Mouse (Mus musculus) telencephalon, adult 2 months (tissue): ENCODE data around the gene Tm9sf1.

ENCODE experiments used
- DNase-seq: peaks from one replicate; pipeline ENCODE4 v3.0.0-alpha.2; 2011; ENCODE audit warnings: low read depth, low spot score

The Tm9sf1 gene

DNA sequence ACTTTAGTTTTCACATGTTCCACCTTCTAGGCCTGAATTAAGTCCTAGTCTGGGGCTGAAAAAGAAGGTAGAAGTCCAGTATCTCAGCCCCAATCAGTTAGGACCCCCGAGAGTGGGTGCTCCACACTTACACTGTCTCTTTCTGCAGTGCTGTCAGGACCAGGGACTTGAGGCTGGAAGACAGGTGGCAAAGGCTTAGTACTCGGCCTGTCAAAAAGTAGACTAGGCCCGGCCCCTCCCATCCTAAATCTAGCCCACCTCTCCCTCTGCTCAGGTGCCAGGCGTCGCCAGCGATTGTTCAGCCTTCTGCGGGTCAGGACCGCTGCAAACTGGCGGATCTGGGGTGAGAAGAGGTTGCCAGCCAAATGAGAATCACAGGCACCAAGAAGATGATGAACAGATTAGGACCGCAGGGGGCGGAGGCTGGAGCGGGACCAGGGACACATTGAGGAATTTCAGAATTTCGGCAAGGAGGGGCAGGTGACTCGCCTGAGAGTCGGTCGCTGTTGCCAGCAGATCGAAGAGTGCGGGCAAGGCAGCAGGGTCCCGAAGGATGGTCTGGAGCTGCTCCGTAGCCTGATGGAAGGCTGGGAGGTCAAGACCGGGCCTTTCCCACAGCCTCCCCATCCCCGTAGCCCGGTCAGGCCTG is 8.6 kb downstream of the Tm9sf1 start:
- DNase-seq: no peak

DNA sequence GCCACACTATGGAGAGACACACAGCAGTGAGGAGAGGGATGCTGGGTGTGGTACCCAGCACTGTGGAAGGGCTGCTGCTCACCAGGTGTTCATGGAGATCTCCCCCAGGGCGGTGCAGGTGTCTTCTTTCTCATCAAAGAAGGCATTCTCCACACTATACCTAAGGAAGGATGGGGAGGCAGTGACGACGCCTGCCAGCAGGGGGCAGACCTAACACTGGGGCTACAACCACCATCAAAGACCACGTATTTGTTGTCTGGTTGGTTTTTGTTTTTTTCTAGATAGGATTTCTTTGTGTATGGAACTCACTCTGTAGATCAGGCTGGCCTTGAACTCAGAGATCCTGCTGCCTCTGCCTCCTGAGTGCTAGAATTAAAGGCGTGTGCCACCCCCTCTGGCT is 14.3 kb downstream of the Tm9sf1 start:
- DNase-seq: no peak

DNA sequence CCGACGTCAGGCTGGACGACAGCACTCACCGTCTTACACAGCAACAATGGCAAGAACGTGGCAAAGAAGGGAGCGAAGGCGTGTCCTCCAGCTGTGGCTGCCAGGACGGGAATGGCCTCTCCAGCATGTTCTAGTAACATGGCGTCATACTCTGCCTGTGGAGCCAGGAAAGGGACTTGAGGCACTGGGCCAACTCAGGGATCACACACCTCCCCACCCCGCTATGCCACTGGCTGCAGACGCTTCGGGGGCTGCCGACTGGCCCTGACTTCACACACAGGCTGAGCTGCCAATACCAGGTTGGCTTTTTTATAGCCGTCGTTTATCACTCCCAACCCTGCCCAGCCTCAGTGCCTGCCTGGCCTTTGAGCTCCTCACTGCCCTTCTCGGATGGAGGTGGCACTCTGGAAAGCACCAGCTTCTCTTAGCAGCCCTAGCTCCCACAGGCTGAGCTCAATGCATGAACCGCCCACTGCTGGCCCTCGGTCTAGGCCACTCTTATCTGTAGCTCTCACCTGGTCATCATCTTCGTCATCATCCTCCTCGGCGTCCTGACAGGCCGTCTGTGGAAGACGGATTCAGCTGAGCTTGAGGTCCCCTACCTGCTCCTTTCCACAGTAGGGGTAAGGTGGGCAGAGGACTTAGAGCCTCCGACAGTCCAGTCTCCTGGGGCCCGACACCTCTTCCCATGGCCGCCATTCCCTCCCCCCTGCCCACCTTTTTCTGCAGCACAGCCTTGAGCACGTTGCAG is 15.4 kb downstream of the Tm9sf1 start:
- DNase-seq: no peak

DNA sequence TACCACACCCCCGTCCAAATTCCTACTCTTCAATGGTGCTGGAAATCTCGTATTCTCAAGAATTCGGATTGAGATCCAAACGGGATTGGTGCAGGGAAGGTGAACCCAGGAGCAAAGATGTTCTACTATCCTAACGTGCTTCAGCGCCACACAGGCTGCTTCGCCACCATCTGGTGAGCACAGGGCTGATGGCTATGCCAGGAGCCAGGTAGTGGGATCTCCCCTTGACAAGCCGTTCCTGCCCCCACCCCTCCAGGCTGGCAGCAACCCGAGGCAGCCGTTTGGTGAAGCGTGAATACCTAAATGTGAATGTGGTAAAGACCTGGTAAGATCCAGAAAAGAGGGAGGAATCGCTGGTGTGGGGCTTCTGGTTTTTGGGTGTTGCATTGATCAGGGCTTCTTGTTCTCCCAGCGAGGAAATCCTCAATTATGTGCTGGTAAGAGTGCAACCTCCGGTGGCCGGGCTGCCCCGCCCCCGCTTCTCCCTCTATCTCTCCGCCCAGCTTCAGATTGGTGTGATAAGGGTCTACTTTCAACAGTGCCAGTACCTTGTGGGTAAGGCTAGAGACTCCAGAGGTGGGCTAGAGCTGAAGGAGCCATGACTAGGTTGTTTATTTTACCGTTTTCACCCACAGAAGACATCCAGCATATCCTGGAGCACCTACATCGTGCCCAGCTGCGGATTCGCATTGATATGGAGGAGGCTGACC is 25.0 kb downstream of the Tm9sf1 start:
- DNase-seq: no peak

DNA sequence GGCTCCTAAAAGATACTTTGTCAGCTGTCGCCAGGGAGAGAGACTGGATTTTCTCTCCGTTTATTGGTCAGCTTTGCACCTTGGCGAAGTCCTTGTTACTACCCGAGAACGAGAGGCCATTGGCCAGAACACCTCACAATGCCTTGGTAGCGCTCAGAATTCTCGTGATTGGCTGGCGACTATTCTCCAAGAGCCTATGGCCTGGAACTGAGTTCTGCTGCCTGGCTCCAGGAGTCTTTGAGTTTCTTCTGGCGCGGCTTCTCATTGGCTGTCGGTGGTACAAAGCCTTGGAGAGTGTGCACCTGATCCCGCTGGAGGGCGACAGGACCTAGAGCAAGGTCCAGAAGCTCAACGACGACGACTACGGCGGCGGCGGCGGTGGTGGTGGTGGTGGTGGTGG is 25.8 kb downstream of the Tm9sf1 start, which contains the start of gene Rec8:
Gene Rec8 (plus strand): TSS at position 216 of the 400 bp plus-strand sequence.
- peak; percentile 41 for DNase-seq

DNA sequence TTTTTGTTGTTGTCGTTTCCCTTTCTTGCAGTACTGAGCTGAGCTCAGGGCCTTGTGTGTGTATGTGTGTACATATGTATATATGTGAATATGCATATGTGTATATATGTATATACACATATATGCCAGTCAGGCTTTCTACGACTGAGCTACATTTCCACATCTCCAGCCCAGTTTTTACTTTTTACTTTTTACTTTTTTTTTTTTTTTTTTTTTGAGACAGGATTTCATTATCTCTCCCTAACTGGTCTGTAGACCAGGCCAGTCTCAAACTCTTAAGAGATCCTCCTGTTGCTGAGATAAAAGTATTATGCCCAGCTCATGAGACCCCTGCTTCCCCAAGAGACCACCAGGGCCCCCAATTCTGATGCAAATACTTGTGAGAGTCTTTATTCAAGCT is 26.8 kb downstream of the Tm9sf1 start:
- DNase-seq: no peak

DNA sequence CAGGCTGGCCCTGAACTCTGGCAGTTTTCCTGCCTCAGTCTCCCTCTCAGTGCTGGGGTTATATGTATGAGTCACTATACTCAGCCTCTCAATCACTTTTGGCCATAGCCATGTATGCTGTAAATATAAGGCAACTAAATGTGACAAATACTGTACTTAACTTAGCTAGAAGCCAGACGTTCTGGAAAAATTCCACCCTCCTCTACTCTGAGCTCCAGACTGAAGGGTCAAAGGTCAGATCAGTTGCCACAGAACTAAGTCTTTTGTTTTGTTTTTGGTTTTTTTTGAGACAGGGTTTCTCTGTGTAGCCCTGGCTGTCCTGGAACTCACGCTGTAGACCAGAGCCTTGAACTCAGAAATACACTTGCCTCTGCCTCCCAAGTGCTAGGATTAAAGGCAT is 27.7 kb downstream of the Tm9sf1 start:
- no peak for DNase-seq

DNA sequence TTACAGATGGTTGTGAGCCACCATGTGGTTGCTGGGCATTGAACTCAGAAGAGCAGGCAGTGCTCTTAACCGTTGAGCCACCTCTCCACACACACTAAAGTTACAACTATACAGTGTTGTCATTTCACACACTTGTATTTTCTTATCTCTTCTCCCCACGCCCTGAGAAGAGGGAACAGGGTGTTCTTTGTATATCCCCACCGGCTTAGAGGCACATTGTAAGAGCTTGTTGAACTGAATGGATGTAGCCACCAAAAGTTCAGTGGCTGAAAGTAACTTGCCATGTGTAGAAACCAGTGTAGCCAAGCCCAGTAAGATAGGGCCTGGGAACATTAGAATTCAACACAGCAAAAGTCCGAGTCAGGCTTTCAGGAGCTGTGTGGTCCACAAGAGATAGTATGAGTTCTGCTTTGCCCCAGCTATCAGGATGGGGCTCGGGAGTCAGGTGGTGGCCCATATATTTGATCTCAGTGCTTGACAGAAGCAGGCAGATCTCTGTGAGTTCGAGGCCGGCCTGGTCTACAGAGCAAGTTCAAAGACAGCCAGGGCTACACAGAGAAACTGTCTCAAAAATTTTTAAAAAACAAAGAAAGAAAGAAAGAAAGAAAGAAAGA is 28.9 kb downstream of the Tm9sf1 start:
- no peak for DNase-seq

DNA sequence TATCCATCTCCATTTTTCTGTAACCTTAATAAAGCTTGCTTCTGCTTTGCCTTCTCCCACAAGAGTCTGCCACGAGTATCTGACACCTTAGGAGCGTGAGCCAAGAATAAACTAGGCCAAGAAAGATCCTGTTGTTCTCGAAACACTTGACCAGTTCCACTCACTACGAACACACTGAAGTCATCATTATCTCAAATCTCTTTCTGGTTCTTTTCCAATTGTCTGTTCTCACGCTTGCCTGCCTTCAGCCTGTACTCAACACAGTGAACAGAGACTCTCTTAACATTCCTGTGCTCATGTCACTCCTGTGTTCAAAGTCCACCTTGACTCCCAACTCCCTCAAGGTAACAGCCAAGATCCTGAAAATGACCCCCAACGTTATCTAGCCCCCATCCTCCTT is 30.3 kb downstream of the Tm9sf1 start:
- no peak for DNase-seq

DNA sequence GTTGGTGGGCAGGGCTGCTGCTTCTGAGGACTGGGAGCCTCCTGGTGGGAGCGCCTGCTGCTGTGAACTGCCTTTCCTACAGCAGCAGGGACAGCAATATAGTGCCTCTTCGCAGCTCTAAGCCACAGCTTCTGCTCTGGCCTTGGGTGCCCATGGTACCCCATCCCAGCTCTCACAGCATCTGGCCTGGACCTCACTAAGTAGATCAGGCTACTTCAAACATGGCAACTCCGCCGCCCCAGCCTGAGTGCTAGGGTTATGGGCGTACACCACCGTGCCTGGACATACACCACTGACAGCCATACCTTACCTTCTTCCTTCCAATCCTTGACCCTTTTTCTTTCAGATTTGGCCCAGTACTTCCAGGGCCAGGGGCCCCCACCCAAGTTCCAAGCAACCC is 35.3 kb downstream of the Tm9sf1 start:
- no peak for DNase-seq

DNA sequence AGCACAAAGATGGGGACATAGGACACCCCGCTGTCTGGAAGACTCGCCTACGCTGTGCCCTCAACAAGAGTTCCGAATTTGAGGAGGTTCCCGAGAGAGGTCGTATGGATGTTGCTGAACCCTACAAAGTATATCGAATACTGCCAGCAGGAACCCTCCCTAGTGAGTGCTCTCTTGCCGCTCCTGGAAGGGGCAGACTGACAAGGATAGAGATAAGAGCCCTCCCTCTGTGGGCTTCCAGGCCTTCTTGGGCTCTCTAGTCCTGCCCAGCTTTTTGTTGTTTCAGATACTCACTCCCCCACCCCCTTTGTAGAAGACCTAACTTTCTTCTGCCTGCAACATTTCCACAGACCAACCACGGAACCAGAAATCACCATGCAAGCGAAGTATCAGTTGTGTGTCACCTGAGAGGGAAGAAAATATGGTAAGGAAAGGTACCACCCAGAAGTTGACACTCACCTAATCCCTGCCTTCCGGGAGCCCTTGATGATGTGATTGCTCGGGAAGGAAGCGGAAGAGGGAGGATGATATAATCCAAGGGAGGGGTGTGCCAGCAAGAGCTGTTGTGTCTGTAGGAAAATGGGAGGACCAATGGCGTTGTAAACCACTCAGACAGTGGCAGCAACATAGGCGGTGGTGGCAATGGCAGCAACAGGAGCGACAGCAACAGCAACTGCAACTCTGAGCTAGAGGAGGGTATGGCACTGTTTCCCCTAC is 37.7 kb downstream of the Tm9sf1 start:
- DNase-seq: no peak

DNA sequence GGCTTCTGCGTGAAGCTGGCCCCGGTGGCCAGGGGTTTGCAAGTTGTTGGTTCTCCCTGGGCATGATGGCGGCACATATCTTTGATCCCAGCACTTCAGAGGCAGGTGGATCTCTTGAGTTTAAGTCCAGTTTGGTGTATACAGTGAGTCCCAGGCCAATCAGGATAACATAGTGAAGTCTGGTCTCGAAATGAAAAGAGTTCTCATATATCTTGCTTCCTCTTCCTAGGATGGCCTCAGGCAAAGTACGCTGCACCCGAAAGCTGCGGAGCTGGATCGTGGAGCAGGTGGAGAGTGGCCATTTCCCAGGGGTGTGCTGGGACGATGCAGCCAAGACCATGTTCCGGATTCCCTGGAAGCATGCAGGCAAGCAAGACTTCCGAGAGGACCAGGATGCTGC is 38.8 kb downstream of the Tm9sf1 start:
- no peak for DNase-seq

DNA sequence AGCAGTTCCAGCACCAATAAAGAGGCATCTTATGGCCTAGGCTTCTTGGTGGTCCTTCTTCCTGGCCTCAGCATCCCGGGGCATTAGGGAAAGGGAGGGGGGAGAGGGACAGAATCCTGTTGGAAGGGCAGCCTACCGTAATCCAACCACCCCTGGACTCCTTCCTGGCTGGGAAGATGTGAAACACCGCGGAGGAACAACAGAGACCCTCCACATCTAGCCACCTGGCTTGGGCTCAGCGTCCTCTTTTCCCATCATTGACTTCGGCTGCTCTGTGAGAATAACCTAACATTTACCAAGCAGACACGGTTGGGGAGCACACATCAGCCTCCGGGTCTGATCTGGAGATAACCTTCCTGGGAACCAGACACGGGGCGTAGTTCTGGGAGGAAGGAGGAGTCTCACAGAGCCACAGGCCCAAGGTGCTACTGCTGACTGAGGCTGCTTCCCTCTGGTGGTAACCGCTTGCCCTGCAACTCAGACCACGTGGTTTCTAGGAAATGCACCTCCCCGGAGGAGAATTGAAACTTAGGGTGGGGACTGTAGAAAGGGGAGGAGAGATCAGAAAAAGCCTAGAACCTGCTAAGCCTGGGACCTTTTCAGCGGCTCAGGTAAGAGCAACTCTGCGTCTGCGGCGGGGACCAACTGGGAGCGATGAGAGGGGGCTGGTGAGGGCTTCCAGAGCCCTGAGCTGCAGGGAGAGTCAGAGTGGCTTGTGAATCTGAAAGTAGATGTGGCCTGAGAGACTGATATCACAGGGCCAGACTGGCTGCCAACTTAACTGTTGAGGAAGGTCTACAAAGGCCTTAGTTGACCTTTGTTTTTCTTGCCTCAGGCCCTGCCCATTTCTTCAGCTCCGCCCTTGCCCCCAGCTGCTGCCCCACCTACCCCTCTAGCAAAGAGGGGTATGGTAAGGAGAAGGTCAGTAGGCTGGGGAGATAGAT is 39.7 kb downstream of the Tm9sf1 start:
- peak; percentile 73 for DNase-seq

DNA sequence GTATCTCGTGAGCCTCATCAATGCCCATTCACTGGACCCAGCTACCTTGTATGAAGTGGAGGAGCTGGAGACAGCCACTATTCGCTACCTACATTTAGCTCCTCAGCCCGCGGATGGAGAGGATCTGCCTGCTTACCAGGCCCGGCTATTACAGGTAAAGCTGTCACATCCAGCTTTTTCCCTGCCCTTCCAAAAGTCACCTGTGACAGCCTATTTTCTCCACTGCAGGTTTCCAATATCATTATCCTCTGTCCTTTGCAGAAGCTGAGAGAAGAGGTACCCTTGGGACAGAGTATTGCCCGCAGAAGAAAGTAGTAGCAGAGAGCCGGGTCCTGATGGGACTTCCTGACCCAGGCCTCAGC is 40.4 kb downstream of the Tm9sf1 start, which contains the start of gene Irf9:
Gene Irf9 (plus strand): TSS at position 301 of the 362 bp plus-strand sequence.
- no peak for DNase-seq

DNA sequence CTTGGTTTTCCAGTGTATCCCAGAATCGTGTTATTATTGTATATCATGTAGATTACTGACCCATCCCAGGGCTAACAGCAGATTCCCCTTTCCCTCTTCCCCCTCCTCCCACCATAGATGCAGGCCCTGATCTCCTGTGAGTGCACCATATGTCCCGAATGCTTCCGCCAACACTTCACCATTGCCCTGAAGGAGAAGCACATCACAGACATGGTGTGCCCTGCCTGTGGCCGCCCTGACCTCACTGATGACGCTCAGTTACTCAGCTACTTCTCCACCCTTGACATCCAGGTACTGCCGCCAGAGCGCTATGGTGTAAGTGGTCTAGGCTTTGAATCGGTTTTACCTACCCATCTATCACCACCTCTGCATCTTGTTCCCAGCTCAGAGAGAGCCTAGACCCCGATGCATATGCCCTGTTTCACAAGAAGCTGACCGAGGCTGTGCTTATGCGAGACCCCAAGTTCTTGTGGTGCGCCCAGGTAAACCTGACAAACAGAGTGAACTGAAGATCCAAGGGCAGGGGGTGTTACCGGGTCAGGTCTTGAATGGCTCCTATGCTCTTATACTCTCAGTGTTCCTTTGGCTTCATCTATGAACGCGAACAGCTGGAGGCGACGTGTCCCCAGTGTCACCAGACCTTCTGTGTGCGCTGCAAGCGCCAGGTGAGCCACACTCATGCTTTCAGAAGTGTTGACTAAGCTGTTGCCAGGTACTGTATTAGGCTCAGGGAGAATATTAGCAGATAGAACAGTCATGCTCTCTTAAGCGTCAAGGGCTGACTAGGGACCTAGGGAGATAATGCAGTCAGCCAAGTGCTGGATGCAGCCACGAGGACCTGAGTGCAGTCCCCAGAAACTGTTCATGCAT is 44.9 kb downstream of the Tm9sf1 start:
- DNase-seq: no peak

DNA sequence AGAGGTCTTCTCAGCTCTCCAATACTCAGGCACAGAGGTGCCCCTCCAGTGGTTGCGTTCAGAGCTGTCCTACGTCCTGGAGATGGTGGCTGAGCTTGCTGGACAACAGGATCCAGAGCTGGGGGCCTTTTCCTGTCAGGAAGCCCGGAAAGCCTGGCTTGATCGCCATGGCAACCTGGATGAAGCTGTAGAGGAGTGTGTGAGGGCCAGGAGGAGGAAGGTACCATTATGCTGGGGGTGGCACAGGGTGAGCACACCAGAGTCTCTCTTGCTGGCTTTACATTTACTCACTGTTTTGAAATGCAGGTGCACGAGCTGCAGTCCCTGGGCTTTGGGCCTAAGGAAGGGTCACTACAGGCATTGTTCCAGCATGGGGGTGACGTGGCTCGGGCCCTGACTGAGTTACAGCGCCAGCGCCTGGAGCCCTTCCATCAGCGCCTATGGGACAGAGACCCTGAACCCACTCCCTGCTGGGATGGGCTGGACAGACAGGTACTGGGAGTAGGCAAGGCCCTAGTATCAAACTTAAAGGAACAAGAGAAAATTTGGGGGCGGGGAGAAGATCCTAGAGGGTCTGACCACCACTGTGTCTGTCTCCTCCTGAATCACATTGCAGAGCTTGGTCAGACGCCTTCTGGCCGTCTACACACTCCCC is 47.4 kb downstream of the Tm9sf1 start:
- no peak for DNase-seq

DNA sequence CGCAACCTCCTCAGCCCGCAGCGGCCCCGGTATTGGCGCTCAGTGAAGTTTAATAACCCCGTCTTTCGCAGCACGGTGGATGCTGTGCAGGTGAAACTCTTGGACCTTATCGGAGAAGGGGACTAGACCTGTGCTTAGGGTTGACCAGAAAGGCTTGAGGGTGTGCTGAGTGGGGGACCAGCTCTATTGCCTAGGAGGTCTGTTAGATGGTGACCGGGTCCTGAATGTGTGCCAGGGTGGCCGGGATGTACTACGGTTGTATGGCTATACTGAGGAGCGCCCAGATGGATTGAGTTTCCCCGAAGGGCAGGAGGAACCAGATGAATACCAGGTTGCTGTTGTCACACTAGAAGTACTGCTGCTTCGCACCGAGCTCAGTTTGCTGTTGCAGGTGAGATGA is 51.4 kb downstream of the Tm9sf1 start:
- no peak for DNase-seq

DNA sequence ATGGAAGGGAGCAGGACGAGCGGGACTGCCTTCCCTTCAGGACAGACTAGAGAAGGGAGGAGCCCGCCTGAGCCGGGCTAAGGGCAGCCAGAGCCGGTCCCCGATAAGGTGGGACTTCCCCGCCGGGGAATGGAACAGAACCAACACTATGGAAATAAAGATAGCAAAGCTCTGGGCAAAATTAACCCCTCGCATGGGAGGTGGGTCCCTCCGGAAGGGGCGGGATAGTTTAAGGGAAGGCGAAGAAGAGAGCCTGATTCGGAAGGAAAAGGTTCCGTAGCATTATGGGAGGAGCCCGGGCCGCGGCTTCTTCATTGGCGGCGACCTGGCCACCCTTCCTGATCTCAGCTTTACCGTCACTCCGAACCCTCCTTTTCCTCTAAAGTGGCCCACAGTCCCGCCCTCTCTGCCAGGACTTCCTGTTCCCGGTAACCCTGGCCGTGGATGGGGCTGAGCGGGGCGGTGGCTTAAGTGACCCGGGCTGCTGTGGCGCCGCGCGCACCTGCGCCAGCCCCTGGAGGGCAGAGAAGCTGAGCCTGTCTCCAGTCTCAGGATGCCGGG is 52.2 kb downstream of the Tm9sf1 start, which contains the start of gene Rnf31:
Gene Rnf31 (plus strand): TSS at position 378 of the 561 bp plus-strand sequence.
- peak; percentile 97 for DNase-seq
